Mouse (Mus musculus): ENCODE measurements at regions not wholly inside any gene's neighbourhood (a gene's known extent, or its start where the extent isn't known, plus 50 kb on each side); places are given as distances from the start of the nearest gene placed in this dataset.

DNA sequence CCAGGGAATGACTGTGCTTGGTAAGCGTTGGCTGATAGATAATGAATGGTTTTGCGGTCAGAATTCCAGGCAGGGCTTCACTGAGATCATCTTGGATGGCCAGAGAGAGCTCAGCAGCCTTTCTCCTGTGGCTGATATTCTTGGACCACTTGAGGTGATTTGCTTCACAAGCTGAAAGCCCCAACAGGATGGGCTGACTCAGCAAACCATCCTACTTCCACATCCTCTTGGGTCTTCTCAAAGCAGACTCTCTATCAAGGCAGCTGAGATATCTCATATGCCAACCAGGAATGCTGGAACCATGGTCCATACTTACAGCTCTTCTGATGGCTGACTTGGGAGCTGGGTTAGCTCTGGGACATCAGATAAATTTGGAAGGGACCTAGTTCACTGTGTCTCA, 259.8 kb upstream of the Id2 start:
- WGBS: 78% methylated on average over 2 of the region's 2 CpGs
- Histone ChIP-seq H3K36me3 (ENCODE audit: insufficient read depth, low read length) (no peaks in the 10 kb centered on the region), H3K4me1 (ENCODE audit: insufficient read depth, low read depth, low read length) (no peaks in the 10 kb centered on the region), H3K4me2 (replicated peaks; ENCODE audit: low read depth, low read length) (no peak overlapping the region), H3K4me3 (ENCODE audit: low read depth, low read length) (no peak overlapping the region), H3K27me3 (replicated peaks; ENCODE audit: insufficient read depth, low read length) (no peaks in the 10 kb centered on the region), H3K9me3 (ENCODE audit: low read length) (no peaks in the 10 kb centered on the region), H3K27ac (ENCODE audit: low read length) (no peak overlapping the region), H3K9ac (replicated peaks; ENCODE audit: low read depth) (no peak overlapping the region)
- no peak for DNase-seq (ENCODE audit: low spot score)
- TF ChIP-seq EP300 (IDR thresholded peaks at IDR 0.05) (no peak), CTCF (IDR thresholded peaks at IDR 0.05) (no peak)
- ATAC-seq: no peak

GRCm38 (mm10) chr12:25355217-25355616, 258.3 kb upstream of the Id2 start:
- 58% methylated on average over 1 of the region's 1 CpGs for WGBS
- Histone ChIP-seq H3K27ac (ENCODE audit: low read length) (no peak overlapping the region), H3K36me3 (ENCODE audit: insufficient read depth, low read length) (no peaks in the 10 kb centered on the region), H3K27me3 (replicated peaks; ENCODE audit: insufficient read depth, low read length) (no peaks in the 10 kb centered on the region), H3K4me2 (replicated peaks; ENCODE audit: low read depth, low read length) (no peak overlapping the region), H3K9me3 (ENCODE audit: low read length) (no peaks in the 10 kb centered on the region), H3K9ac (replicated peaks; ENCODE audit: low read depth) (no peak overlapping the region), H3K4me1 (ENCODE audit: insufficient read depth, low read depth, low read length) (no peaks in the 10 kb centered on the region), H3K4me3 (ENCODE audit: low read depth, low read length) (no peak overlapping the region)
- DNase-seq (ENCODE audit: low spot score) (no peak), ATAC-seq (no peak)
- no peak for TF ChIP-seq EP300 (IDR thresholded peaks at IDR 0.05)
- peak; percentile 32 for TF ChIP-seq CTCF (IDR thresholded peaks at IDR 0.05)

DNA sequence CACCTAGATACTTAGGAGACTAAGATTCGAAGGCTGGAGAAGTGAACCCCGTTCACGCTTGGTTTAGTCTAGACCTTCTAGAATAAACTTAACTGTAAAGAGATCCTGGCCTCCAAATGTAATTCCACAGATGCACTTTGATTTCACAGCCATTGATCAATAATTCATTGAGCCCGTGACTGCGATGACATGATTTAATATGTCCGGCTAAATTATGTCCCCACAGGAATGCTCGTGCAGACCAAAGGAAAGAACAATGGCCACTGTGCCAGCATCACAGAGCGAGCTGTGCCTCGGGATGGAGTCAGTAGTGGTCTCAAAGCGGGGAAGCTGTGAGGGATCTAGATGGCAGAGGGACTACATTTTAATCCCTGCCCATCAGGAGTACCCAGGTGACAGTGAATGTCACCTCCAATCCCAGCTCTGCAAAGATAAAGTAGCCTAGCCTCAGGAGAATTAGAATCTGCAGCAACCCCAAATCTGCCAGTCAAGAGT, 256.5 kb upstream of the Id2 start:
- WGBS: 89% methylated on average over 10 of the region's 10 CpGs
- H3K4me2 ChIP-seq (replicated peaks; ENCODE audit: low read depth, low read length): no peak overlapping the region
- DNase-seq (ENCODE audit: low spot score) (no peak), ATAC-seq (no peak)
- H3K9me3 ChIP-seq (ENCODE audit: low read length): no peaks in the 10 kb centered on the region
- no peak overlapping the region for H3K9ac ChIP-seq (replicated peaks; ENCODE audit: low read depth)
- H3K4me1 ChIP-seq (ENCODE audit: insufficient read depth, low read depth, low read length): no peaks in the 10 kb centered on the region
- no peaks in the 10 kb centered on the region for H3K36me3 ChIP-seq (ENCODE audit: insufficient read depth, low read length)
- no peak for TF ChIP-seq EP300 (IDR thresholded peaks at IDR 0.05)
- no peak for TF ChIP-seq CTCF (IDR thresholded peaks at IDR 0.05)
- H3K4me3 ChIP-seq (ENCODE audit: low read depth, low read length): no peak overlapping the region
- no peak overlapping the region for H3K27ac ChIP-seq (ENCODE audit: low read length)
- H3K27me3 ChIP-seq (replicated peaks; ENCODE audit: insufficient read depth, low read length): no peaks in the 10 kb centered on the region

DNA sequence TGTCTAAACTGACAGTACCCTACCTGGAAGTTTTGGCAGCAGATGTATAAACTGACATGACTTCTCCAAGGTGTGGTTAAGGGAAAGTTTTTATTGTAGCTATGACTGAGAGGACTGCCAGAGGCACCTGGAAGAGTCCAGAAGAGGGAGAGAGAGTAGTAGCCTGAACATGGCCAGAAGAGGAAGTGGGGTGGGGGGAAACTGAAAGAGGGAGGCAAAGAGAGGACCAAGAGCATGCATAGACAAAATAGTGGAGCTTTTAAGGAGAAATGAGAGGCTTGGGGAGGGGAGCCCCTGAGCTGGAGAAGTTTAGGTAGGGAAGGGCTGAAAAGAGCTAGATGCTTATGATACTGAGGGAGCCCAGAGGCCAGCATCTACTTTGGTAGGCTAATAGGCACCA, 255.2 kb upstream of the Id2 start:
- TF ChIP-seq CTCF (IDR thresholded peaks at IDR 0.05) (no peak), EP300 (IDR thresholded peaks at IDR 0.05) (no peak)
- Histone ChIP-seq H3K27me3 (replicated peaks; ENCODE audit: insufficient read depth, low read length) (no peaks in the 10 kb centered on the region), H3K27ac (ENCODE audit: low read length) (no peak overlapping the region), H3K9ac (replicated peaks; ENCODE audit: low read depth) (no peak overlapping the region), H3K4me1 (ENCODE audit: insufficient read depth, low read depth, low read length) (no peaks in the 10 kb centered on the region), H3K4me2 (replicated peaks; ENCODE audit: low read depth, low read length) (no peak overlapping the region), H3K9me3 (ENCODE audit: low read length) (no peaks in the 10 kb centered on the region), H3K36me3 (ENCODE audit: insufficient read depth, low read length) (no peaks in the 10 kb centered on the region), H3K4me3 (ENCODE audit: low read depth, low read length) (no peak overlapping the region)
- DNase-seq (ENCODE audit: low spot score) (no peak), ATAC-seq (no peak)

DNA sequence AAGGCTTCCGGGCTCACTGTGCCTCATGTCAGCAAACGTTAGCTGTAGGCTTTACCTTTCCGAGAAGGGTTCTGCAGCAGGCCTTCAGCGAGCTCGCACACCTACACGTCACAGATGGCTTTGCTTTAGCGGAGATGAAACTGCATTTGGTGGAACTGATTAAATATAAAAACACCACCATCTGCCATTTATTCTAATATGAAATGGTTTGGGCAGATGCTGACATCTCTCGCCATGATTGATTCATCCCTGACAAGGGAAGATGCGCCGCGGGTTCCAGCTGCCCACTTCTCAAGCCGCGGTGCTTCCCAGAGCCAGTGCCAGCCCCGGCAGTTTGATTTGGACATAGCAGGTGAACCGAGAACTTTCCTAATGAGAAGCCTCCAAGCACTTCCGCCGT, 247.4 kb upstream of the Id2 start:
- TF ChIP-seq EP300 (IDR thresholded peaks at IDR 0.05) (no peak), CTCF (IDR thresholded peaks at IDR 0.05) (no peak)
- Histone ChIP-seq H3K4me2 (replicated peaks; ENCODE audit: low read depth, low read length) (no peak overlapping the region), H3K27ac (ENCODE audit: low read length) (no peak overlapping the region), H3K27me3 (replicated peaks; ENCODE audit: insufficient read depth, low read length) (no peaks in the 10 kb centered on the region), H3K9ac (replicated peaks; ENCODE audit: low read depth) (no peak overlapping the region), H3K4me1 (ENCODE audit: insufficient read depth, low read depth, low read length) (no peaks in the 10 kb centered on the region), H3K36me3 (ENCODE audit: insufficient read depth, low read length) (no peaks in the 10 kb centered on the region), H3K9me3 (ENCODE audit: low read length) (no peaks in the 10 kb centered on the region), H3K4me3 (ENCODE audit: low read depth, low read length) (no peak overlapping the region)
- DNase-seq (ENCODE audit: low spot score): no peak
- ATAC-seq: no peak
- WGBS: 71% methylated on average over 17 of the region's 17 CpGs

DNA sequence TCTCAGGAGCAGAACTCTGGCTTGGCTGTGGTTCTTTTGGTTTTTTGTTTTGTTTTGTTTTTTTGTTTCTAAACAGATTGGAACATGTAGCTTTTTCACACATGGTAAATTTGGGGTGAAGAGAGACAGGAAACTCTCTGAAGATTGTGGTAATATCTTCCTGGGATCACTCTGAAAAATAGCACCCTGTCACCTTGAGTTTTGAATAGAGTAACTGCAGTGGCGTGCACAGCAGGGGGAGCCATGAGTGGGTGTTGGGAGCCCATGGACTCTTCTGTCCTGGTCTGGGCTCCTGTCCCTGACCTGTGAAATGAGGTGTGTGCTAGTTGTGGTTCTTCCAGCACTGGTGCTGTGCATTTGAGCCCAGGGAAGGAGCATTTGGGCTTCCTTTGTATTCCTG, 241.8 kb upstream of the Id2 start:
- Histone ChIP-seq H3K9ac (replicated peaks; ENCODE audit: low read depth) (no peak overlapping the region), H3K36me3 (ENCODE audit: insufficient read depth, low read length) (no peaks in the 10 kb centered on the region), H3K9me3 (ENCODE audit: low read length) (no peaks in the 10 kb centered on the region), H3K4me1 (ENCODE audit: insufficient read depth, low read depth, low read length) (no peaks in the 10 kb centered on the region), H3K27ac (ENCODE audit: low read length) (no peak overlapping the region), H3K4me3 (ENCODE audit: low read depth, low read length) (no peak overlapping the region), H3K4me2 (replicated peaks; ENCODE audit: low read depth, low read length) (no peak overlapping the region), H3K27me3 (replicated peaks; ENCODE audit: insufficient read depth, low read length) (no peaks in the 10 kb centered on the region)
- DNase-seq (ENCODE audit: low spot score) (no peak), ATAC-seq (no peak)
- TF ChIP-seq EP300 (IDR thresholded peaks at IDR 0.05) (no peak), CTCF (IDR thresholded peaks at IDR 0.05) (no peak)
- 81% methylated on average over 1 of the region's 1 CpGs for WGBS

DNA sequence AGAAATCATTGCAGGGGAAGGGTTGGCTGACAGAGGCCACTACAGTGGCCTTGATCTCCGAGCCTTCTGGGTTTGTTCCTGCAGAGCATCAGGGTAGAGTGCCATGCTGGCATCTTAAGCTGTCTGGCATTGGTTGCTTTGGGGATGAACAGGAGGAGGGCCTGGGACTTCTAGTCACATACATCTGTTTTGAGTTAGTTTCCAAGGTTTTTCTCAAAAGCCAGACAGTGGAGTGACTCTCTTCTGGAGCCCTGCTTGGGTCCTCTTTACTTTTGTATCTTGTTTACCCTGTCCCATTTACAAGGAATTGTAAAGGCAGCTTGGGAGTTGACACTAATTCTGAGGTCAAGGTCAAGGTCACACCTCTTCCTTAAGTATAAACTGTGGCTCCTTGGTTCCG, 239.0 kb upstream of the Id2 start:
- H3K9ac ChIP-seq (replicated peaks; ENCODE audit: low read depth): no peak overlapping the region
- no peaks in the 10 kb centered on the region for H3K9me3 ChIP-seq (ENCODE audit: low read length)
- DNase-seq (ENCODE audit: low spot score) (no peak), ATAC-seq (no peak)
- H3K4me1 ChIP-seq (ENCODE audit: insufficient read depth, low read depth, low read length): no peaks in the 10 kb centered on the region
- no peak overlapping the region for H3K27ac ChIP-seq (ENCODE audit: low read length)
- no peaks in the 10 kb centered on the region for H3K36me3 ChIP-seq (ENCODE audit: insufficient read depth, low read length)
- H3K4me3 ChIP-seq (ENCODE audit: low read depth, low read length): no peak overlapping the region
- H3K27me3 ChIP-seq (replicated peaks; ENCODE audit: insufficient read depth, low read length): no peaks in the 10 kb centered on the region
- TF ChIP-seq CTCF (IDR thresholded peaks at IDR 0.05) (no peak), EP300 (IDR thresholded peaks at IDR 0.05) (no peak)
- 58% methylated on average over 2 of the region's 2 CpGs for WGBS
- no peak overlapping the region for H3K4me2 ChIP-seq (replicated peaks; ENCODE audit: low read depth, low read length)

Measured in lung, postnatal 0 days (tissue).